Mouse (Mus musculus) monocyte, adult 5-6 weeks (primary cell): ENCODE measurements at regions not wholly inside any gene's neighbourhood (a gene's known extent, or its start where the extent isn't known, plus 50 kb on each side); places are given as distances from the start of the nearest gene placed in this dataset.
"Not testable (repeated sequence)": the region's sequence is repeated elsewhere in the genome, so short reads cannot be mapped to it uniquely, and the experiment has no call there.

Experiments
- ATAC-seq: fragments of 153-309, 156-312 bp; replicated peaks from 2 replicates; pipeline ENCODE4 v1.8.0; 2017; ENCODE audit warnings: mild to moderate bottlenecking; ENCODE audit not compliant: low TSS enrichment, insufficient number of reproducible peaks, severe bottlenecking, poor library complexity, low FRiP score

- ATAC-seq = not testable (repeated sequence)
These were observed 74.2 kb upstream of the Cdh13 start for GRCm38 (mm10) chr8:118209301-118209700.

- ATAC-seq = no peak
These were observed 92.7 kb upstream of the Cdh13 start for GRCm38 (mm10) chr8:118190866-118191265.

GRCm38 (mm10) chr8:118189226-118189625, 94.3 kb upstream of the Cdh13 start:
- no peak for ATAC-seq

GRCm38 (mm10) chr8:118169001-118169413, 114.5 kb upstream of the Cdh13 start:
- no peak for ATAC-seq

DNA sequence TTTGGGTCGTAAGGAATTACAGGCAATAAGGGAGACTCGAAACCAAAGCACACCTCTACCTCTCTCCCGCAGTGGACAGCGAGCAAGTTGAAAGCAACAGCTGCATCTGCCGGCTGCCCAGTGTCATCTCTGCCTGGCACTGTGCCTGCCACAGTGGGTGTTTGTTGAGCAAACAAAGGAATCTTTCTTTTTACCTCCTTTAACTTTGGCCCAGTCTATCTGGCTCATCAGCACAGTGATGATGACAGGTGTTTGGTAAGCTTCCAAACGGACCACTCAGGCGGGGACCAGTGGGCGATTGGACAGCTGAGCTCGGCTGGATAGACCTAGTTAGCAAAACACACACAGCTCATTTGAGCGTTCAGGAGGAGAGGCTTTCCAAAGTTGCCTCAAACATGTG, 121.4 kb upstream of the Cdh13 start:
- no peak for ATAC-seq

GRCm38 (mm10) chr8:118147359-118148205, 136.0 kb upstream of the Cdh13 start:
- ATAC-seq = no peak

- ATAC-seq = no peak
These were observed 139.0 kb upstream of the Cdh13 start for GRCm38 (mm10) chr8:118144546-118144945.

DNA sequence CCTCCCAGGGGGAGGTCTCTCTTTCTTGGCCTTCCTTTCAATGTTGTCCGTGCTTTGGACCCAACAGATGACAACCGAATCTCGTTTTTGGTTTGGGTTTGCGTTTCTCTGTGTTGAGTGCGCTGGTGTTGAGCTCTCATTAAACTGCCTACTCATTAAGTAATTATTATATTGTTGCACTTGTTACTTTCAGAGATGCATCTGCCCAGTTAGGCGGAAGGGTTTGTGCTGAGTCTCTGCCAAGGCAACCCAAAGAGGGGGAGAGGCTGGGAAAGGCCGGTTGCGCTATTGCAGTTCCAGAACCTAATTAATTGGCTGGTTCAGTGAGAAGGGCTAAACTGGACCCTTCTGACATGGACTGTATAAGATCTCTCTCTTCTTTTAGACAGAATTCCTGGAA, 141.2 kb upstream of the Cdh13 start:
- ATAC-seq = no peak

DNA sequence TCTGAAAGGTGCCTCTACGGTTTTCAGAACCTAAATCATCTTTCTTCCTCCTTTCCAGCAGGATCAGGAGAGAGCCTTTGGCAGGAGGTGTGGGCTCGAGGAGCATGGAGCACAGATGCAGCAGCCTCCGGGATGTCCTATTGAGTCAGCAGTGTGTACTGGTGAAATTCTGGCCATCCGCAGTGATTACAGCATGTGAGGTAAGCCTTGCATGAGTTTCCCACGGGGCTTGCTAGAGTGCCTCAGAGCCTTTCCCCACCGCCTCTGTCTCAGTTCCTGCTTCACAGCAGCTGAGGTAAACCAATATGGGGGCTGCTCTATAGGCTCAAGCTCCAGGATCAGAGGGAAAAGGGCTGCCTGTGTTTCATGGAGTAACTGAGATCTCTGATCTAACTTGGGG, 143.6 kb upstream of the Cdh13 start:
- no peak for ATAC-seq

DNA sequence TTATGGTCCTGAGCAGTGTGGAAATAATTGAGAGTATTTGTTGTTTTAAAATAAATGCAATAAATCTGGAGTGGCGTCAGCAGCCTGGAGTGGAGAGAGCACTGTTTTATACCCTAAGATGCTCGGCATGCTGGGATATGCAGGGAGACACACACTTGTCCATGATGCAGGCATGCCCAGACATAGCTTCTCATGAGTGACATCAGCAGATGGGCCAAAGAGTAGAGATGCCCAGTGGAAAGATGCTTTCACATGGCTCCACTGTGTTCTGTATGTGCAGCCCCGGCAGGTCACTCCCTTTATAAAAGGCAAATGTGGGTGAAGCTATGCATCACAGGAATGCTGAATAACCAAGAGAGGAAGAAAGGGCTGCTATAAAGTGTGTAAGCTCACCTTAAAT, 145.7 kb upstream of the Cdh13 start:
- ATAC-seq = no peak

GRCm38 (mm10) chr8:118124993-118125392, 158.5 kb upstream of the Cdh13 start:
- no peak for ATAC-seq

- no peak for ATAC-seq
These were observed 169.3 kb upstream of the Cdh13 start for GRCm38 (mm10) chr8:118114253-118114652.

DNA sequence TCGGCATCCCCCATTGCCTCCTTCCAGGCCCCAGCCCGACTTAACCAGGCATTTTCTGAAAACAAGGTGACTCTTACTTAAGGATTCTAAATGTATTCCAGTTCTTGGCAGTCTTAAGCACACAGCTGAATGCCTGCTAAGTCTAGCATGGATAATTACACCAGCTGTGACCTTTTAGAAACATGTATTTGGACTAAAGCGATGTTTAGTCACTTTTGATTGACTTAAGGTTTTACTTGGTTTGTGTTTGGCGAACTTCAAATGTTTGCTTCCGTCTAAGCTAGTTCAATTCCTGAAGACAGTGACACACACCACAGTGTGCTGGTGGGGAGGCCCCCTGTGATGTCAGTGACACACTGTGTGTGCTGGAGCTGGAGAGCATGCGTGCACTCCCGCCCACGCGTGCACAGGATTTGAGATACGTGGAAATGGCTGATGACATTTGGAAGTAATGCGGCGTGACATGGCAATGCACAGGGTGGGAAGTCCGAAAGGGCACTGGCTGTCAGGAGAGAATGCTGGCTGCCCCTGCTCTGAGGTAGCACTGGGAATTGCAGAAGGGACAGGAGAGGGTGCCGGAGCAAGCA, 179.0 kb upstream of the Cdh13 start:
- ATAC-seq = no peak

GRCm38 (mm10) chr8:118101346-118101745, 182.2 kb upstream of the Cdh13 start:
- ATAC-seq = no peak

DNA sequence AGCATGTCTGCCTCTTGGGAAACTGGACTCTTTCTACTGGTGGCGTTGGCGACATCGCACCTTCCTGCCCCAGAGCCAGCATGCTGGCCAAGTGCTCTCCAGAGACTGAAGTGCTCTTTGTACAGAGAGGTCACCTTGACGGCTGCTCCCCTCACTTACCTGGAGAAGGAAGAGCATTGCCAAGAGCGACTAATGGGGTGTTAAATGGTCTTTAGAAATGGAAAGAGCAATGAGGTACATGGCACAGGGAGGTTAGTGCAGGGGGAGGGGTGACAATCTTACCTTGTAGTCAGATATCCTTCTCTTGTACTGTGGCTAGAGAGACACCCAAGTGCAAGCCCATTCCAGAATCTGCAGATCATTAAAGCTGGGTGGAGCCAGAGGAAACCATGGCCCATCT, 220.8 kb upstream of the Cdh13 start:
- no peak for ATAC-seq

DNA sequence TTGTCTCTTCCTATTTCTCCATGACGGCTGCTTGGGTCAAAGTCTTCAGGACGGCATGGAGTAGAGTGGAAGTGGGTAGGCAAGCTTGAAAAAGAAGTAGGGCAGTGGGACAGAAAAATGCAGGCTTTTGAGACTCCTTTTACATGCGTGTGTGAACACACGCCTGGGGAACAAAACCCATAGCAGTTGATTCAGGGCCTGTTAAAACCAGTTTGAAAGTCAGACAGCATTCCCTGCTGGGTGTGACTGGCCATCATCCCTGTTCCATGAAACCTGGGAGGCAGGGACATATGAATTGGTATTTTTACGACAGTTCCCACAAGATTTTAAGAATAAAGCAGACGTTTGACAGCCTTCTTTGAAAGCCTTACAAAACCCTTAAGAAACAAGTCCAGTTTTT, 226.8 kb upstream of the Cdh13 start:
- no peak for ATAC-seq

GRCm38 (mm10) chr8:118055536-118055935, 228.0 kb upstream of the Cdh13 start:
- no peak for ATAC-seq

- ATAC-seq = no peak
These were observed 233.1 kb upstream of the Cdh13 start for GRCm38 (mm10) chr8:118050386-118050785.

- no peak for ATAC-seq
These were observed 240.6 kb upstream of the Mphosph6 start for GRCm38 (mm10) chr8:118042253-118042860.

DNA sequence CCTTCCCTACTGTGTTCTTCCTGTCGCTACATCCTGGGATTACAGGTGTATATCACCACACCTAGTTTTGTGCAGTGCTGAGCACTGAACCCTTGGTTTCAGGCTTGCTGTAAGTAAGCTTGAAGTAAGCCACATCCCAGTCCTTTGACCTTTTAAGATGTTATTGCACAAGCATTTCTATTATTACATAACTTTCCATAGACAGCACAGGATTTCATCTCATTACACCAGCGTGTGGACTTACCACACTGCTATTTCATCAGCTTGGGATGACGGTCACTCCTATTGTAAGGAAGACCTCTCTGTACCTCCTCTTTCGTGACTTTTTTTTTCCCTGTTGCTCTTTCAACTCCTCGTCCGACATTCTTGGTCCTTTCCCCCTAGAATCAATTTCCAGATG, 239.5 kb upstream of the Mphosph6 start:
- ATAC-seq = no peak
